Mouse (Mus musculus) cortical plate, adult 2 months (tissue): Measurements from ENCODE around the gene Gzmm. TPM values are rescaled to one million over a fixed set of nuclear protein-coding genes. Genes with fewer than 3 reads are reported as not detected.

Experiments
- H3K27ac ChIP-seq: fragments of 200-500 bp; 2 replicates; pipeline ENCODE4 v1.5.1; 2012; ENCODE audit warnings: low read length, control low read depth, inconsistent platforms; ENCODE audit not compliant: insufficient read depth
- H3K4me1 ChIP-seq: fragments of 200-500 bp; 2 replicates; pipeline ENCODE4 v1.6.1; 2011; ENCODE audit warnings: low read length; ENCODE audit not compliant: control insufficient read depth, insufficient read depth
- H3K4me3 ChIP-seq: fragments of 200-500 bp; 2 replicates; pipeline ENCODE4 v1.5.1; 2011; ENCODE audit warnings: mild to moderate bottlenecking, low read length, control low read depth; ENCODE audit not compliant: insufficient read depth
- CTCF ChIP-seq: fragments of 200-500 bp; IDR thresholded peaks from 2 replicates; pipeline ENCODE4 v1.5.1; 2011; ENCODE audit warnings: mild to moderate bottlenecking, control low read depth, low read length; ENCODE audit not compliant: insufficient read depth; ENCODE audit errors: extremely low read depth
- POLR2A ChIP-seq: fragments of 200-500 bp; IDR thresholded peaks from 2 replicates; pipeline ENCODE4 v1.6.1; 2011; ENCODE audit warnings: mild to moderate bottlenecking, low read length, control low read depth; ENCODE audit not compliant: insufficient read depth; ENCODE audit errors: extremely low read depth
- polyA plus RNA-seq: library from polyadenylated mRNA; depleted of rRNA; stranded (reverse); fragments of >200 nt; gene quantifications from 2 replicates; pipeline ENCODE4 v1.2.3, GENCODE M21; 2012

Gzmm gene
- polyA plus RNA-seq, 1 experiment = 1.1 TPM

- Histone ChIP-seq H3K4me3 (peak overlapping the region; percentile 83; the same call in 1 of the 2 replicates), H3K27ac (0 out of 2 replicates have a peak overlapping the region, but pooled peaks have one; percentile 30), H3K4me1 (peaks cover 8% of the 10 kb centered on the region)
- TF ChIP-seq CTCF (no peak), POLR2A (no peak)
Observed at GRCm38 (mm10) chr10:79707759-79708158, 18.9 kb downstream of the Gzmm start.

- Histone ChIP-seq H3K4me3 (0 out of 2 replicates have a peak overlapping the region, but pooled peaks have one; percentile 5), H3K4me1 (peaks cover 8% of the 10 kb centered on the region), H3K27ac (no peak overlapping the region)
- TF ChIP-seq CTCF = no peak
Observed at GRCm38 (mm10) chr10:79708668-79709067, 19.8 kb downstream of the Gzmm start.

- no peak overlapping the region for H3K27ac ChIP-seq
- TF ChIP-seq CTCF (no peak), POLR2A (no peak)
- peaks cover 8% of the 10 kb centered on the region for H3K4me1 ChIP-seq
- H3K4me3 ChIP-seq = 0 out of 2 replicates have a peak overlapping the region, but pooled peaks have one; percentile 9
Observed at GRCm38 (mm10) chr10:79709307-79709706, 20.5 kb downstream of the Gzmm start.

GRCm38 (mm10) chr10:79712029-79712428, 23.2 kb downstream of the Gzmm start:
- H3K4me1 ChIP-seq = 0 out of 2 replicates have a peak, but pooled peaks cover 1% of the 10 kb centered on the region
- TF ChIP-seq POLR2A = no peak
- TF ChIP-seq CTCF = peak; percentile 19; the same call in 1 of the 2 replicates
- H3K4me3 ChIP-seq = no peak overlapping the region
- no peak overlapping the region for H3K27ac ChIP-seq

GRCm38 (mm10) chr10:79712499-79713126, 23.8 kb downstream of the Gzmm start:
- H3K27ac ChIP-seq = peak overlapping the region; percentile 2; the same call in 1 of the 2 replicates
- H3K4me1 ChIP-seq = 0 out of 2 replicates have a peak, but pooled peaks cover 1% of the 10 kb centered on the region
- TF ChIP-seq POLR2A (no peak), CTCF (peak; percentile 79)
- no peak overlapping the region for H3K4me3 ChIP-seq

- no peak for TF ChIP-seq CTCF
- peaks cover under 1% of the 10 kb centered on the region; the same call in 1 of the 2 replicates for H3K4me1 ChIP-seq
- H3K4me3 ChIP-seq = no peak overlapping the region
- no peak overlapping the region for H3K27ac ChIP-seq
Observed at GRCm38 (mm10) chr10:79713163-79713562, 24.3 kb downstream of the Gzmm start.

GRCm38 (mm10) chr10:79714996-79715395, 26.2 kb downstream of the Gzmm start:
- TF ChIP-seq CTCF = no peak
- no peak for TF ChIP-seq POLR2A
- Histone ChIP-seq H3K27ac (no peak overlapping the region), H3K4me1 (peaks cover 6% of the 10 kb centered on the region; the same call in 1 of the 2 replicates), H3K4me3 (no peak overlapping the region)

GRCm38 (mm10) chr10:79716254-79716987, 27.6 kb downstream of the Gzmm start, which contains the start of gene Hcn2:
Gene Hcn2, plus strand, starts transcription at chr10:79716634.
- Histone ChIP-seq H3K4me1 (peaks cover 6% of the 10 kb centered on the region; the same call in 1 of the 2 replicates), H3K4me3 (peak within 1 kb of the TSS; percentile 63), H3K27ac (peak within 1 kb of the TSS; percentile 83)
- TF ChIP-seq POLR2A (peak; percentile 36; the same call in 1 of the 2 replicates), CTCF (no peak)

- H3K4me1 ChIP-seq = peaks cover 6% of the 10 kb centered on the region; the same call in 1 of the 2 replicates
- peak overlapping the region; percentile 63 for H3K4me3 ChIP-seq
- H3K27ac ChIP-seq = peak overlapping the region; percentile 83
- no peak for TF ChIP-seq POLR2A
- TF ChIP-seq CTCF = no peak
Observed at GRCm38 (mm10) chr10:79716988-79717355, 28.2 kb downstream of the Gzmm start.

- TF ChIP-seq POLR2A (no peak), CTCF (no peak)
- Histone ChIP-seq H3K27ac (no peak overlapping the region), H3K4me1 (peaks cover 8% of the 10 kb centered on the region; the same call in 1 of the 2 replicates), H3K4me3 (peak overlapping the region; percentile 63)
Observed at GRCm38 (mm10) chr10:79717640-79718357, 29.0 kb downstream of the Gzmm start.
